Mouse (Mus musculus) inflammation-experienced regulatory T-cells, adult 6 months (primary cell): Measurements from ENCODE around the gene Rflna. TPM values are rescaled to one million over a fixed set of nuclear protein-coding genes. Genes with fewer than 3 reads are reported as not detected.

ENCODE experiments used
- ATAC-seq: one replicate; pipeline ENCODE4 v1.8.0; 2017
- polyA plus RNA-seq, 3 experiments: library from polyadenylated mRNA; unstranded; fragments of 100-300 nt; shearing (Covaris generic); gene quantifications; one replicate each; pipeline ENCODE4 v1.2.1; 2017

The Rflna gene
- polyA plus RNA-seq, 3 experiments from 2014 or later, result 0.36 to 0.87 TPM; not detected in 1

GRCm38 (mm10) chr5:125053661-125054060 lies 50.6 kb downstream of the Rflna start:
- no peak for ATAC-seq

- ATAC-seq, result no peak
Measured at GRCm38 (mm10) chr5:125055901-125056300, 52.9 kb downstream of the Rflna start.

- ATAC-seq, result no peak
Measured at GRCm38 (mm10) chr5:125056331-125056695, 53.3 kb downstream of the Rflna start.

GRCm38 (mm10) chr5:125056696-125057554 lies 53.9 kb downstream of the Rflna start:
- ATAC-seq, result no peak

- ATAC-seq, result no peak
Measured at GRCm38 (mm10) chr5:125057555-125058266, 54.7 kb downstream of the Rflna start.

GRCm38 (mm10) chr5:125058267-125058668 lies 55.2 kb downstream of the Rflna start:
- no peak for ATAC-seq

Other genes with a start within 250 kb of the Rflna start
- gene Ccdc92, start 140.8 kb upstream of the Rflna start, polyA plus RNA-seq, result 1 to 10 TPM; 3.8 to 9.1 (median 5.0) TPM
- 10 to 100 TPM; 10.8 to 11.7 (median 11.1) TPM for gene Zfp664, start 140.5 kb upstream of the Rflna start, polyA plus RNA-seq
- gene Ncor2, start 176.0 kb downstream of the Rflna start, polyA plus RNA-seq, result 1 to 10 TPM; 3.9 to 6.7 (median 4.7) TPM